Mouse (Mus musculus): ENCODE data around the gene Ttc12. TPM values are rescaled to one million over a fixed set of nuclear protein-coding genes. Genes with fewer than 3 reads are reported as not detected.
A peak's percentile ranks its signal among the peaks of the same experiment; 100 is the strongest.

Ttc12 gene
- 1 to 10 TPM; 1.4 to 1.7 TPM for total RNA-seq (2021)
- long read RNA-seq, experiment 1, partial matches to known transcripts: 0 of 2 reads
- long read RNA-seq, experiment 1, other reads (novel, unspliced or antisense): 0 of 2 reads
- long read RNA-seq, experiment 2, partial matches to known transcripts: 0 of 1 reads
- long read RNA-seq, experiment 2, other reads (novel, unspliced or antisense): 0 of 1 reads

- no peak for TF ChIP-seq CTCF (IDR thresholded peaks at IDR 0.05)
- peak in 1 of 2 experiments; percentile 54 for DNase-seq (ENCODE audit: extremely low spot score in 1 of 2, low spot score in 2 of 2)
- Histone ChIP-seq H3K4me3 (peak within 1 kb of the TSS; percentile 48), H3K27ac (no peak within 1 kb of the TSS)
- intact Hi-C loops (cut with DNase I): loop anchor here (1.0 to 5.0 kb wide), 2 partner anchors 239 to 844 kb away; no protein-coding TSS in a partner anchor
Observed at GRCm38 (mm10) chr9:49485892-49486311, at the start of gene Ttc12. Gene Ttc12, minus strand, starts transcription at chr9:49486225.

- TF ChIP-seq CTCF (IDR thresholded peaks at IDR 0.05): no peak
- no peak overlapping the region for H3K4me3 ChIP-seq
- intact Hi-C loops (cut with DNase I): no loop called here
- DNase-seq (ENCODE audit: extremely low spot score in 1 of 2, low spot score in 2 of 2): no peak
- H3K27ac ChIP-seq: no peak overlapping the region
Observed at GRCm38 (mm10) chr9:49534958-49535357, 48.9 kb upstream of the Ttc12 start.

GRCm38 (mm10) chr9:49533912-49534491, 48.0 kb upstream of the Ttc12 start:
- Histone ChIP-seq H3K4me3 (no peak overlapping the region), H3K27ac (no peak overlapping the region)
- DNase-seq (ENCODE audit: extremely low spot score in 1 of 2, low spot score in 2 of 2): no peak
- no peak for TF ChIP-seq CTCF (IDR thresholded peaks at IDR 0.05)
- intact Hi-C loops (cut with DNase I): no loop called here

- TF ChIP-seq CTCF (IDR thresholded peaks at IDR 0.05): no peak
- DNase-seq (ENCODE audit: extremely low spot score in 1 of 2, low spot score in 2 of 2): no peak
- intact Hi-C loops (cut with DNase I): no loop called here
- Histone ChIP-seq H3K27ac (no peak overlapping the region), H3K4me3 (no peak overlapping the region)
Observed at GRCm38 (mm10) chr9:49533455-49533854, 47.4 kb upstream of the Ttc12 start.

- intact Hi-C loops (cut with DNase I): no loop called here
- DNase-seq (ENCODE audit: extremely low spot score in 1 of 2, low spot score in 2 of 2): no peak
- TF ChIP-seq CTCF (IDR thresholded peaks at IDR 0.05): no peak
- Histone ChIP-seq H3K27ac (no peak overlapping the region), H3K4me3 (no peak overlapping the region)
Observed at GRCm38 (mm10) chr9:49531833-49532232, 45.8 kb upstream of the Ttc12 start.

GRCm38 (mm10) chr9:49531257-49531656, 45.2 kb upstream of the Ttc12 start:
- Histone ChIP-seq H3K27ac (no peak overlapping the region), H3K4me3 (no peak overlapping the region)
- TF ChIP-seq CTCF (IDR thresholded peaks at IDR 0.05): no peak
- DNase-seq (ENCODE audit: extremely low spot score in 1 of 2, low spot score in 2 of 2): no peak
- intact Hi-C loops (cut with DNase I): no loop called here

GRCm38 (mm10) chr9:49530739-49531138, 44.7 kb upstream of the Ttc12 start:
- H3K4me3 ChIP-seq: no peak overlapping the region
- intact Hi-C loops (cut with DNase I): no loop called here
- no peak for DNase-seq (ENCODE audit: extremely low spot score in 1 of 2, low spot score in 2 of 2)

GRCm38 (mm10) chr9:49529366-49529959, 43.4 kb upstream of the Ttc12 start:
- H3K4me3 ChIP-seq: no peak overlapping the region
- no peak overlapping the region for H3K27ac ChIP-seq
- no peak for DNase-seq (ENCODE audit: extremely low spot score in 1 of 2, low spot score in 2 of 2)
- intact Hi-C loops (cut with DNase I): loop anchor here (10.0 kb wide), 2 partner anchors 265 to 645 kb away; partner anchors contain the start of gene Ncam1
- no peak for TF ChIP-seq CTCF (IDR thresholded peaks at IDR 0.05)

More at GRCm38 (mm10) chr9:49530739-49531138, 44.7 kb upstream of the Ttc12 start:
- TF ChIP-seq CTCF (IDR thresholded peaks at IDR 0.05): no peak
- no peak overlapping the region for H3K27ac ChIP-seq

GRCm38 (mm10) chr9:49528943-49529342, 42.9 kb upstream of the Ttc12 start:
- Histone ChIP-seq H3K4me3 (no peak overlapping the region), H3K27ac (no peak overlapping the region)
- DNase-seq (ENCODE audit: extremely low spot score in 1 of 2, low spot score in 2 of 2): no peak
- intact Hi-C loops (cut with DNase I): loop anchor here (10.0 kb wide), 2 partner anchors 266 to 646 kb away; partner anchors contain the start of gene Ncam1
- peak; percentile 63 for TF ChIP-seq CTCF (IDR thresholded peaks at IDR 0.05)

- no peak overlapping the region for H3K4me3 ChIP-seq
- no peak for TF ChIP-seq CTCF (IDR thresholded peaks at IDR 0.05)
- H3K27ac ChIP-seq: no peak overlapping the region
- intact Hi-C loops (cut with DNase I): loop anchor here (10.0 kb wide), 2 partner anchors 267 to 647 kb away; partner anchors contain the start of gene Ncam1
- DNase-seq (ENCODE audit: extremely low spot score in 1 of 2, low spot score in 2 of 2): no peak
Observed at GRCm38 (mm10) chr9:49528026-49528425, 42.0 kb upstream of the Ttc12 start.

GRCm38 (mm10) chr9:49527340-49527739, 41.3 kb upstream of the Ttc12 start:
- no peak overlapping the region; the same call in 1 of the 2 replicates for H3K27ac ChIP-seq
- DNase-seq (ENCODE audit: extremely low spot score in 1 of 2, low spot score in 2 of 2): no peak
- TF ChIP-seq CTCF (IDR thresholded peaks at IDR 0.05): no peak
- H3K4me3 ChIP-seq: no peak overlapping the region
- intact Hi-C loops (cut with DNase I): loop anchor here (10.0 kb wide), 2 partner anchors 267 to 647 kb away; partner anchors contain the start of gene Ncam1

- no peak for DNase-seq (ENCODE audit: extremely low spot score in 1 of 2, low spot score in 2 of 2)
- no peak overlapping the region for H3K4me3 ChIP-seq
- H3K27ac ChIP-seq: peak overlapping the region; percentile 28; the same call in 1 of the 2 replicates
- no peak for TF ChIP-seq CTCF (IDR thresholded peaks at IDR 0.05)
- intact Hi-C loops (cut with DNase I): loop anchor here (10.0 kb wide), 2 partner anchors 270 to 650 kb away; partner anchors contain the start of gene Ncam1
Observed at GRCm38 (mm10) chr9:49524721-49525120, 38.7 kb upstream of the Ttc12 start.
